In the genomic region with DNA sequence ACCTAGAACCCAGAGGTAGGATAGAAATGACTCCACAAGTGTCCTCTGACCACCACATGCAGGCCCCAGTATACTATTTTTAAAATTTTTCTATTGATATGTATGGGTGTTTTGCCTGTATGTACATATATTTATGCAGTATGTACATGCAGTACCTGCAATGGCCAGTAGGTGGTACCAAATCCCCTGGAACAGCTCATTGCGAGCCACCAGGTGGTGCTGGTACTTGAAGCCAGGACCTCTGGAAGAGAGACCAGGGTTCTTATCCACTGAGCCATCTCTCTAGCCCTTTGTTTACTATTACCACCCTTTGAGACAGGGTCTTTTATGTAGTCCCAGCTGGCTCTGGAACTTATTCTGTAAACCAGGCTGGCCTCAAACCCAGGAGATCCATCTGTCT, we compare ENCODE assay signal across 10 mouse cellular contexts. TPM values are rescaled to one million over a fixed set of nuclear protein-coding genes. Genes with fewer than 3 reads are reported as not detected.
DNase-seq lines count a peak whose midpoint lies in the region; ATAC-seq and TF ChIP-seq lines count a peak whose summit lies in the region.
"Had no signal": no experiment of that assay in that cellular context is flagged by ENCODE, and none has a peak within 500 bp of the region (broad histone marks: within the 10 kb centered on the region; RNA-seq: fewer than 3 reads in every experiment).

No protein-coding gene starts in this region.

- TF ChIP-seq CTCF in cerebellum, adult 2 months (IDR thresholded peaks at IDR 0.05; ENCODE audit: borderline replicate concordance, insufficient read depth, low read depth, low read length) = peak; percentile 81
- peak; percentile 88 for TF ChIP-seq CTCF in left cerebral cortex, adult 2 months (IDR thresholded peaks at IDR 0.05)
- TF ChIP-seq CTCF in testis, adult 2 months (IDR thresholded peaks at IDR 0.05; ENCODE audit: control insufficient read depth, insufficient read depth, insufficient replicate concordance, low read depth, low read length) = peak; percentile 84; the same call in 1 of the 2 replicates

- H3K4me3 ChIP-seq in kidney, embryonic 16.5 days (ENCODE audit: low read length) = no peak overlapping the region
- H3K4me3 ChIP-seq in ES-E14 (ENCODE audit: insufficient read depth in 1 of 2, low read depth in 1 of 2, low read length in 2 of 2, poor library complexity in 1 of 2, severe bottlenecking in 1 of 2) = no peak overlapping the region
- no peak overlapping the region for H3K4me3 ChIP-seq in cerebellum, adult 2 months (replicated peaks; ENCODE audit: insufficient read depth, low read depth, low read length)
- no peak overlapping the region for H3K4me3 ChIP-seq in left cerebral cortex, adult 2 months
- H3K4me3 ChIP-seq in testis, adult 2 months (ENCODE audit: control insufficient read depth, low read depth, low read length) = no peak overlapping the region
- H3K4me3 ChIP-seq: erythroblast, embryonic 14.5 days; myocyte had no signal

- no peak for TF ChIP-seq POLR2A in cerebellum, adult 2 months (IDR thresholded peaks at IDR 0.05; ENCODE audit: borderline replicate concordance, insufficient read depth, low read length)
- no peak for TF ChIP-seq POLR2A in testis, adult 2 months (IDR thresholded peaks at IDR 0.05; ENCODE audit: control insufficient read depth, low read depth, low read length)

- H3K27ac ChIP-seq in kidney, embryonic 16.5 days (ENCODE audit: low read length) = no peak overlapping the region
- H3K27ac ChIP-seq in ES-E14 (ENCODE audit: insufficient read depth, low read depth, low read length, poor library complexity, severe bottlenecking) = no peak overlapping the region
- no peak overlapping the region for H3K27ac ChIP-seq in cerebellum, adult 2 months (ENCODE audit: insufficient read depth, low read length)
- H3K27ac ChIP-seq in left cerebral cortex, adult 2 months = no peak overlapping the region
- H3K27ac ChIP-seq in testis, adult 2 months (ENCODE audit: control insufficient read depth, insufficient read depth, low read depth, low read length) = no peak overlapping the region

- H3K36me3 ChIP-seq in kidney, embryonic 16.5 days (ENCODE audit: insufficient read depth, low read length) = peaks cover under 1% of the 10 kb centered on the region; the same call in 1 of the 2 replicates
- peaks cover 3% of the 10 kb centered on the region; the same call in 1 of the 2 replicates for H3K36me3 ChIP-seq in ES-E14 (ENCODE audit: control insufficient read depth, insufficient read depth, low read length, poor library complexity, severe bottlenecking)
- no peaks in the 10 kb centered on the region for H3K36me3 ChIP-seq in testis, adult 2 months (ENCODE audit: control insufficient read depth, insufficient read depth, low read length)

- no peak overlapping the region for H3K9ac ChIP-seq in kidney, embryonic 16.5 days (replicated peaks; ENCODE audit: low read length)
- H3K9ac ChIP-seq in ES-E14 (ENCODE audit: insufficient read depth, low read depth, low read length, poor library complexity, severe bottlenecking) = no peak overlapping the region

- ATAC-seq in kidney, embryonic 16.5 days (ENCODE audit: low FRiP score, low TSS enrichment) = no peak

- no peak overlapping the region for H3K4me2 ChIP-seq in kidney, embryonic 16.5 days (replicated peaks; ENCODE audit: low read depth, low read length)

- 54% methylated on average over 1 of the region's 1 CpGs for WGBS in kidney, embryonic 16.5 days
- 40% methylated on average over 1 of the region's 1 CpGs for WGBS in cerebellum, adult 2 months

- H3K27me3 ChIP-seq in kidney, embryonic 16.5 days (ENCODE audit: insufficient read depth, low read length) = no peaks in the 10 kb centered on the region
- no peaks in the 10 kb centered on the region for H3K27me3 ChIP-seq in cerebellum, adult 2 months (ENCODE audit: control insufficient read depth, insufficient read depth, low read length)
- H3K27me3 ChIP-seq in testis, adult 2 months (ENCODE audit: control insufficient read depth, insufficient read depth, low read length) = no peaks in the 10 kb centered on the region

- peak; percentile 63 for DNase-seq in kidney, adult 11 months
- DNase-seq in ES-E14 (ENCODE audit: low read depth, low spot score) = peak; percentile 88
- DNase-seq in cerebellum, adult 2 months = peak; percentile 55 to 66
- peak; percentile 58 for DNase-seq in gastrocnemius, postnatal 14 days
- peak; percentile 45 to 49 for DNase-seq in left cerebral cortex, adult 2 months (ENCODE audit: extremely low spot score in 1 of 2, low spot score in 2 of 2)
- DNase-seq in monocyte, adult 2 months (ENCODE audit: low read depth in 1 of 2, low spot score in 2 of 2) = peak; percentile 79 to 86

- intact Hi-C loops in gastrocnemius, postnatal 14 days (cut with DNase I; ENCODE audit: low total_unique reads) = loop anchor here (5.0 kb wide), 2 partner anchors 137 to 197 kb away; no protein-coding TSS in a partner anchor
- intact Hi-C loops in left cerebral cortex, adult 2 months (cut with DNase I) = loop anchor here (5.0 kb wide), 1 partner anchor 197 kb away; no protein-coding TSS in a partner anchor

- 0 out of 2 replicates have a peak, but pooled peaks cover 2% of the 10 kb centered on the region for H3K9me3 ChIP-seq in kidney, embryonic 16.5 days (ENCODE audit: low read length)
- no peaks in the 10 kb centered on the region for H3K9me3 ChIP-seq in ES-E14 (ENCODE audit: control insufficient read depth, insufficient read depth, low read depth, low read length)

- in situ Hi-C loops in ES-E14 (cut with MboI; ENCODE audit: low sequenced_read_pairs in 2 of 2, unreplicated experiment in 2 of 2) = no loop called here

- peaks cover 18% of the 10 kb centered on the region for H3K4me1 ChIP-seq in kidney, embryonic 16.5 days (ENCODE audit: insufficient read depth, low read length)
- H3K4me1 ChIP-seq in ES-E14 (ENCODE audit: control insufficient read depth in 2 of 2, insufficient read depth in 2 of 2, low read length in 2 of 2, poor library complexity in 1 of 2) = peaks cover 2 to 4% of the 10 kb centered on the region in 2 experiments; a peak in 2 of 4 replicates
- peaks cover 7% of the 10 kb centered on the region; the same call in 1 of the 2 replicates for H3K4me1 ChIP-seq in cerebellum, adult 2 months (ENCODE audit: control insufficient read depth, insufficient read depth, low read length)
- H3K4me1 ChIP-seq in testis, adult 2 months (ENCODE audit: control insufficient read depth, insufficient read depth, low read length) = peaks cover 6% of the 10 kb centered on the region

TF ChIP-seq in ES-E14, 5 proteins besides CTCF, POLR2A, EP300 and RAD21:
- TF ChIP-seq CHD2 (IDR thresholded peaks at IDR 0.05; ENCODE audit: low read depth, low read length) = no peak
- TF ChIP-seq MAFK (IDR thresholded peaks at IDR 0.05; ENCODE audit: insufficient read depth, low read depth, low read length) = no peak
- peak; percentile 74 for TF ChIP-seq ZNF384 (IDR thresholded peaks at IDR 0.05; ENCODE audit: low read depth, low read length)
- TF ChIP-seq HCFC1 (IDR thresholded peaks at IDR 0.05; ENCODE audit: borderline replicate concordance, insufficient read depth, low read length) = 0 out of 2 replicates have a peak, but pooled peaks have one; percentile 54
- TF ChIP-seq ZC3H11A (IDR thresholded peaks at IDR 0.05; ENCODE audit: borderline replicate concordance, low read depth, low read length) = peak; percentile 40; the same call in 1 of the 2 replicates

RNA-seq across cellular contexts. Expression of a gene that starts 2.3 kb away (rescaled TPM):
- polyA plus RNA-seq in kidney, embryonic 16.5 days (2015; fragmentation: Nextera tagmentation; extraction: Ambion mirVana) = 20.7 and 25.7 TPM in 2 replicates
- total RNA-seq in ES-E14 (2012; rRNA removed) = 38.6 and 54.4 TPM in 2 replicates
- 60.9 and 63.5 TPM in 2 replicates for polyA plus RNA-seq in cerebellum, adult 2 months (2012; rRNA removed)
- 10 to 100 TPM; 24.5 to 24.6 TPM for total RNA-seq in gastrocnemius, postnatal 14 days (2021)
- 10 to 100 TPM; 31.1 to 34.4 TPM for total RNA-seq in left cerebral cortex, adult 2 months (2021)
- polyA plus RNA-seq in testis, adult 2 months (2012; rRNA removed) = 53.5 and 63.4 TPM in 2 replicates
